Mouse (Mus musculus): ENCODE data around the gene Emc10.

- TF ChIP-seq POLR2A (IDR thresholded peaks at IDR 0.05; ENCODE audit: insufficient read depth, low read length) (no peak), CTCF (IDR thresholded peaks at IDR 0.05; ENCODE audit: low read depth, low read length) (no peak)
Measured at GRCm38 (mm10) chr7:44531946-44532732, 35.8 kb upstream of the Emc10 start, which contains the start of gene Spib.
